ENCODE assay signal across 9 mouse cellular contexts in genomic region chr6:100800497-100800955, GRCm38 (mm10). TPM values are rescaled to one million over a fixed set of nuclear protein-coding genes. Genes with fewer than 3 reads are reported as not detected.
DNase-seq lines count a peak whose midpoint lies in the region; ATAC-seq and TF ChIP-seq lines count a peak whose summit lies in the region.
"Had no signal": no experiment of that assay in that cellular context is flagged by ENCODE, and none has a peak within 500 bp of the region (broad histone marks: within the 10 kb centered on the region; RNA-seq: fewer than 3 reads in every experiment).

No protein-coding gene starts in this region.

- H3K9ac ChIP-seq in kidney, embryonic 16.5 days (replicated peaks; ENCODE audit: low read length), result no peak overlapping the region
- H3K9ac ChIP-seq in kidney, postnatal 0 days (ENCODE audit: low read depth, low read length), result no peak overlapping the region
- H3K9ac ChIP-seq in lung, postnatal 0 days (replicated peaks; ENCODE audit: low read depth), result no peak overlapping the region
- no peak overlapping the region for H3K9ac ChIP-seq in stomach, postnatal 0 days (ENCODE audit: low read length)
- H3K9ac ChIP-seq: hindbrain, embryonic 15.5 days had no signal

- no peak overlapping the region for H3K4me3 ChIP-seq in kidney, embryonic 16.5 days (ENCODE audit: low read length)
- no peak overlapping the region for H3K4me3 ChIP-seq in kidney, postnatal 0 days (replicated peaks; ENCODE audit: low read depth, low read length)
- no peak overlapping the region for H3K4me3 ChIP-seq in lung, postnatal 0 days (ENCODE audit: low read depth, low read length)
- no peak overlapping the region for H3K4me3 ChIP-seq in stomach, postnatal 0 days (ENCODE audit: low read depth, low read length)
- H3K4me3 ChIP-seq: hindbrain, embryonic 15.5 days had no signal

- H3K27ac ChIP-seq in kidney, embryonic 16.5 days (ENCODE audit: low read length), result no peak overlapping the region
- H3K27ac ChIP-seq in kidney, postnatal 0 days, result no peak overlapping the region
- H3K27ac ChIP-seq in lung, postnatal 0 days (ENCODE audit: low read length), result no peak overlapping the region
- H3K27ac ChIP-seq in stomach, postnatal 0 days (replicated peaks), result no peak overlapping the region
- H3K27ac ChIP-seq: hindbrain, embryonic 15.5 days had no signal

- TF ChIP-seq EP300 in lung, postnatal 0 days (IDR thresholded peaks at IDR 0.05), result peak; percentile 14; the same call in 1 of the 2 replicates
- TF ChIP-seq EP300 in stomach, postnatal 0 days (optimal IDR thresholded peaks at IDR 0.05), result no peak

- no peaks in the 10 kb centered on the region for H3K36me3 ChIP-seq in kidney, embryonic 16.5 days (ENCODE audit: insufficient read depth, low read length)
- no peaks in the 10 kb centered on the region for H3K36me3 ChIP-seq in kidney, postnatal 0 days (ENCODE audit: insufficient read depth, low read length)
- no peaks in the 10 kb centered on the region for H3K36me3 ChIP-seq in lung, postnatal 0 days (ENCODE audit: insufficient read depth, low read length)
- H3K36me3 ChIP-seq in stomach, postnatal 0 days (ENCODE audit: control insufficient read depth, insufficient read depth, low read length), result no peaks in the 10 kb centered on the region
- H3K36me3 ChIP-seq: hindbrain, embryonic 15.5 days had no signal

- DNase-seq in kidney, adult 11 months, result peak; percentile 11
- peak; percentile 2 for DNase-seq in T-cell, adult 2 months (ENCODE audit: low spot score)
- DNase-seq in fibroblast of lung, adult 2 months (ENCODE audit: low read depth), result peak; percentile 83
- DNase-seq in kidney, postnatal 0 days (ENCODE audit: low spot score), result peak; percentile 41
- DNase-seq in lung, postnatal 0 days (ENCODE audit: low spot score), result peak; percentile 79
- DNase-seq in stomach, postnatal 0 days (ENCODE audit: low spot score), result peak; percentile 52
- no peak for DNase-seq in embryo, embryonic 9.5 days (ENCODE audit: extremely low spot score)

- H3K4me2 ChIP-seq in kidney, embryonic 16.5 days (replicated peaks; ENCODE audit: low read depth, low read length), result no peak overlapping the region
- H3K4me2 ChIP-seq in kidney, postnatal 0 days (ENCODE audit: low read length), result 0 out of 2 replicates have a peak overlapping the region, but pooled peaks have one; percentile 21
- H3K4me2 ChIP-seq in lung, postnatal 0 days (replicated peaks; ENCODE audit: low read depth, low read length), result no peak overlapping the region
- peak overlapping the region; percentile 15; the same call in 1 of the 2 replicates for H3K4me2 ChIP-seq in stomach, postnatal 0 days (replicated peaks; ENCODE audit: low read depth)
- H3K4me2 ChIP-seq: hindbrain, embryonic 15.5 days had no signal

- peaks cover 6% of the 10 kb centered on the region for H3K4me1 ChIP-seq in kidney, embryonic 16.5 days (ENCODE audit: insufficient read depth, low read length)
- no peaks in the 10 kb centered on the region; the same call in 1 of the 2 replicates for H3K4me1 ChIP-seq in kidney, postnatal 0 days (replicated peaks; ENCODE audit: insufficient read depth, low read length)
- H3K4me1 ChIP-seq in lung, postnatal 0 days (ENCODE audit: insufficient read depth, low read depth, low read length), result no peaks in the 10 kb centered on the region
- H3K4me1 ChIP-seq in stomach, postnatal 0 days (replicated peaks; ENCODE audit: control insufficient read depth, insufficient read depth), result no peaks in the 10 kb centered on the region; the same call in 1 of the 2 replicates
- H3K4me1 ChIP-seq: hindbrain, embryonic 15.5 days had no signal

- ATAC-seq in kidney, embryonic 16.5 days (ENCODE audit: low FRiP score, low TSS enrichment), result no peak
- no peak for ATAC-seq in kidney, postnatal 0 days (replicated peaks; ENCODE audit: low FRiP score, low read depth)
- ATAC-seq in lung, postnatal 0 days, result peak; percentile 65
- peak; percentile 76 for ATAC-seq in stomach, postnatal 0 days (ENCODE audit: low FRiP score, low TSS enrichment)

- no peak for TF ChIP-seq CTCF in kidney, postnatal 0 days (IDR thresholded peaks at IDR 0.05; ENCODE audit: low read depth)
- TF ChIP-seq CTCF in lung, postnatal 0 days (IDR thresholded peaks at IDR 0.05), result no peak
- TF ChIP-seq CTCF in stomach, postnatal 0 days (IDR thresholded peaks at IDR 0.05; ENCODE audit: low read depth), result no peak

- H3K9me3 ChIP-seq in kidney, embryonic 16.5 days (ENCODE audit: low read length), result no peaks in the 10 kb centered on the region; the same call in 1 of the 2 replicates
- H3K9me3 ChIP-seq in kidney, postnatal 0 days (replicated peaks; ENCODE audit: low read length), result no peaks in the 10 kb centered on the region
- H3K9me3 ChIP-seq in lung, postnatal 0 days (ENCODE audit: low read length), result no peaks in the 10 kb centered on the region
- H3K9me3 ChIP-seq in stomach, postnatal 0 days (ENCODE audit: control insufficient read depth, low read length), result no peaks in the 10 kb centered on the region
- H3K9me3 ChIP-seq: hindbrain, embryonic 15.5 days had no signal

- WGBS in kidney, embryonic 16.5 days, result 24% methylated on average over 10 of the region's 10 CpGs
- WGBS in kidney, postnatal 0 days, result 21% methylated on average over 10 of the region's 10 CpGs
- 28% methylated on average over 10 of the region's 10 CpGs for WGBS in lung, postnatal 0 days
- WGBS in stomach, postnatal 0 days, result 25% methylated on average over 10 of the region's 10 CpGs

- H3K27me3 ChIP-seq in kidney, embryonic 16.5 days (ENCODE audit: insufficient read depth, low read length), result no peaks in the 10 kb centered on the region
- no peaks in the 10 kb centered on the region for H3K27me3 ChIP-seq in kidney, postnatal 0 days (ENCODE audit: insufficient read depth, low read length)
- H3K27me3 ChIP-seq in lung, postnatal 0 days (replicated peaks; ENCODE audit: insufficient read depth, low read length), result no peaks in the 10 kb centered on the region
- H3K27me3 ChIP-seq in stomach, postnatal 0 days (ENCODE audit: control insufficient read depth, insufficient read depth, low read length), result no peaks in the 10 kb centered on the region
- H3K27me3 ChIP-seq: hindbrain, embryonic 15.5 days had no signal

RNA-seq across cellular contexts. Expression of gene Ppp4r2, which starts 32.9 kb away (rescaled TPM):
- polyA plus RNA-seq in kidney, embryonic 16.5 days (2015; fragmentation: Nextera tagmentation; extraction: Ambion mirVana), result 16.7 and 17.7 TPM in 2 replicates
- polyA plus RNA-seq in kidney, postnatal 0 days (2015; fragmentation: Nextera tagmentation; extraction: Ambion mirVana), result 15.1 and 16.4 TPM in 2 replicates
- polyA plus RNA-seq in lung, postnatal 0 days (2015; fragmentation: Nextera tagmentation; extraction: Ambion mirVana), result 12.1 and 14.3 TPM in 2 replicates
- polyA plus RNA-seq in stomach, postnatal 0 days (2015; fragmentation: Nextera tagmentation; extraction: Ambion mirVana), result 8.3 and 8.7 TPM in 2 replicates

Comparison
In these comparisons a context has a peak if more than half of its experiments do, and no peak if none do; other contexts are left out.
1. H3K4me2 ChIP-seq: peak in kidney, postnatal 0 days (single experiment) and stomach, postnatal 0 days (single experiment); none in kidney, embryonic 16.5 days (single experiment) and lung, postnatal 0 days (single experiment).
2. ATAC-seq: peak in lung, postnatal 0 days (single experiment) and stomach, postnatal 0 days (single experiment); none in kidney, embryonic 16.5 days (single experiment) and kidney, postnatal 0 days (single experiment).